Mouse (Mus musculus): ENCODE measurements at regions not wholly inside any gene's neighbourhood (a gene's known extent, or its start where the extent isn't known, plus 50 kb on each side); places are given as distances from the start of the nearest gene placed in this dataset.

DNA sequence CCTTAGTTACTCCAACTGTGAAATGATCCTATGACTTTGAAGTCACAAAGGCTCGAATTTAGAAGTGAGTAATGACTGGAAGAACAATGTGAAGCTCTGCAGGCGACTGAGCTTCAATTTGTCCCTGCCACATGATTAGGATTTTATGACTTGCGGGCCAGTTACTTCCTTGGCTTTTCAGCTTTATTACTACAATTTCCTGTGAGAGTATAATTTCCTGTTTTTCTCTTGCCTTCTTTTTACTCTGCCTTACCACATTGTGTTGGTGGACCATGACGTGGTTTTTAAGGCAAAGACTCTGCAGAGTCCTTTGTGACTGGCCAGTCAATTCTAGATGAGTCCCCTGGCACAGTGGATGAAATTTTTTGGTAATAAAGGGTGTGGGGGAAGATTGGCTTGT, 91.0 kb upstream of the Zbtb20 start:
- H3K4me3 ChIP-seq (replicated peaks in 1 of 3; ENCODE audit: low read depth in 2 of 3, low read length in 2 of 3, poor library complexity in 1 of 3): no peak overlapping the region
- no peak overlapping the region for H3K27ac ChIP-seq (ENCODE audit: insufficient read depth, low read depth)
- H3K79me2 ChIP-seq (replicated peaks; ENCODE audit: control insufficient read depth, extremely low read depth, insufficient read depth, poor library complexity, severe bottlenecking): no peaks in the 10 kb centered on the region
- no peak for DNase-seq (ENCODE audit: extremely low read depth)
- no peaks in the 10 kb centered on the region for H3K36me3 ChIP-seq (replicated peaks in 1 of 2; ENCODE audit: control insufficient read depth in 1 of 2, insufficient read depth in 1 of 2, low read length in 1 of 2)
- dilution Hi-C loops (cut with MboI; ENCODE audit: extremely low pct_ligation_motif_present, extremely low pct_unique_long_range_greater_than_20kb, low sequenced_read_pairs): no loop called here
- H3K27me3 ChIP-seq (replicated peaks): no peaks in the 10 kb centered on the region
- no peak overlapping the region for H3K9ac ChIP-seq (ENCODE audit: insufficient read depth, low read depth)
- no peak overlapping the region for H3K4me2 ChIP-seq (ENCODE audit: insufficient read depth, low read depth, poor library complexity, severe bottlenecking)
- in situ Hi-C loops (cut with MboI; ENCODE audit: low pct_ligation_motif_present, low pct_unique_long_range_greater_than_20kb, low sequenced_read_pairs): loop anchor here (25.0 kb wide), 2 partner anchors 497 to 597 kb away; no protein-coding TSS in a partner anchor
- no peaks in the 10 kb centered on the region for H3K9me3 ChIP-seq (replicated peaks; ENCODE audit: low read length)
- TF ChIP-seq JUND (conservative IDR thresholded peaks at IDR 0.05; ENCODE audit: low read depth, low read length) (no peak), USF2 (conservative IDR thresholded peaks at IDR 0.05; ENCODE audit: low read depth, low read length) (no peak), POLR2A (IDR thresholded peaks at IDR 0.05; ENCODE audit: low read depth, low read length) (no peak), ZMIZ1 (IDR thresholded peaks at IDR 0.05; ENCODE audit: low read depth, low read length) (no peak), GABPA (IDR thresholded peaks at IDR 0.05; ENCODE audit: insufficient replicate concordance, low read depth, low read length) (no peak), ETS1 (conservative IDR thresholded peaks at IDR 0.05; ENCODE audit: low read depth, low read length) (no peak), MYC (IDR thresholded peaks at IDR 0.05; ENCODE audit: low read depth, low read length) (no peak), ZNF384 (IDR thresholded peaks at IDR 0.05; ENCODE audit: low read depth, low read length) (no peak), CHD1 (IDR thresholded peaks at IDR 0.05; ENCODE audit: low read depth, low read length) (no peak), POLR2AphosphoS2 (IDR thresholded peaks at IDR 0.05; ENCODE audit: low read depth, low read length) (no peak), MAX (IDR thresholded peaks at IDR 0.05; ENCODE audit: low read length) (no peak), SMC3 (IDR thresholded peaks at IDR 0.05; ENCODE audit: low read depth, low read length) (no peak), ZC3H11A (IDR thresholded peaks at IDR 0.05; ENCODE audit: low read depth, low read length) (no peak), EP300 (IDR thresholded peaks at IDR 0.05; ENCODE audit: low read length) (no peak), IRF4 (IDR thresholded peaks at IDR 0.05; ENCODE audit: low read depth, low read length) (no peak), MXI1 (IDR thresholded peaks at IDR 0.05; ENCODE audit: low read depth, low read length) (no peak), MAFK (IDR thresholded peaks at IDR 0.05; ENCODE audit: insufficient replicate concordance, low read length) (no peak), PAX5 (IDR thresholded peaks at IDR 0.05; ENCODE audit: low read length) (no peak), SIN3A (IDR thresholded peaks at IDR 0.05; ENCODE audit: low read length) (no peak)
- peaks cover 0 to 10% of the 10 kb centered on the region in 2 experiments; a peak in 1 of 4 replicates for H3K4me1 ChIP-seq (ENCODE audit: control insufficient read depth in 1 of 2, insufficient read depth in 2 of 2)

DNA sequence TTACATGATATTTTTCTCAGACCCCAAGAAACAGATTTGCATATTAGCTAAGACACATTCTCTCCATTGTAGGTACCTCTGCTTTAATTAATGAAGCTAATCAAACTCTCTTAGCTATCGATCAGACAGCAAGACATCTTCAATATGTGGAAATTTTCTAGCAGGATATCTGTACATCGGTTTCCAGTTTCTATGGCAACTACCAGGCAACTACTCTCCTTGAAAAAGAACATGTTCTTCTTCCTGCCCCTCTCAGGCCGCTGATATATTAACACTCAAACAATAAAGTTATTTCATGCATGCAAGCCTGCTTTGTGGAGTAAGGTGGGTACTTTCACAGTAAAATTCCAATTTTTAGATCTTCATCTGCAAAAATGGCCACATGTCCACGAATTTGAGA, 91.7 kb upstream of the Zbtb20 start:
- dilution Hi-C loops (cut with MboI; ENCODE audit: extremely low pct_ligation_motif_present, extremely low pct_unique_long_range_greater_than_20kb, low sequenced_read_pairs): no loop called here
- no peak overlapping the region for H3K4me2 ChIP-seq (ENCODE audit: insufficient read depth, low read depth, poor library complexity, severe bottlenecking)
- H3K9ac ChIP-seq (ENCODE audit: insufficient read depth, low read depth): no peak overlapping the region
- H3K9me3 ChIP-seq (replicated peaks; ENCODE audit: low read length): no peaks in the 10 kb centered on the region
- no peak overlapping the region for H3K27ac ChIP-seq (ENCODE audit: insufficient read depth, low read depth)
- in situ Hi-C loops (cut with MboI; ENCODE audit: low pct_ligation_motif_present, low pct_unique_long_range_greater_than_20kb, low sequenced_read_pairs): loop anchor here (25.0 kb wide), 2 partner anchors 497 to 597 kb away; no protein-coding TSS in a partner anchor
- no peak overlapping the region for H3K4me3 ChIP-seq (replicated peaks in 1 of 3; ENCODE audit: low read depth in 2 of 3, low read length in 2 of 3, poor library complexity in 1 of 3)
- no peaks in the 10 kb centered on the region for H3K79me2 ChIP-seq (replicated peaks; ENCODE audit: control insufficient read depth, extremely low read depth, insufficient read depth, poor library complexity, severe bottlenecking)
- DNase-seq (ENCODE audit: extremely low read depth): no peak
- peaks cover 0 to 10% of the 10 kb centered on the region in 2 experiments; a peak in 1 of 4 replicates for H3K4me1 ChIP-seq (ENCODE audit: control insufficient read depth in 1 of 2, insufficient read depth in 2 of 2)
- H3K36me3 ChIP-seq (replicated peaks in 1 of 2; ENCODE audit: control insufficient read depth in 1 of 2, insufficient read depth in 1 of 2, low read length in 1 of 2): no peaks in the 10 kb centered on the region
- TF ChIP-seq ZC3H11A (IDR thresholded peaks at IDR 0.05; ENCODE audit: low read depth, low read length) (no peak), MAZ (IDR thresholded peaks at IDR 0.05; ENCODE audit: low read depth, low read length) (no peak), ZMIZ1 (IDR thresholded peaks at IDR 0.05; ENCODE audit: low read depth, low read length) (no peak), ZKSCAN1 (IDR thresholded peaks at IDR 0.05; ENCODE audit: borderline replicate concordance, low read depth, low read length) (no peak)
- H3K27me3 ChIP-seq (replicated peaks): no peaks in the 10 kb centered on the region
